Mouse (Mus musculus) central nervous system, embryonic 18 days (tissue): ENCODE data around the gene Vmn1r30. TPM values are rescaled to one million over a fixed set of nuclear protein-coding genes. Genes with fewer than 3 reads are reported as not detected.

Experiments
- polyA plus RNA-seq: library from polyadenylated mRNA; depleted of rRNA; stranded (reverse); fragments of >200 nt; gene quantifications from 2 replicates; pipeline ENCODE4 v1.2.3, GENCODE M21; 2012; rRNA removed

The Vmn1r30 gene
- not detected in 2 replicates for polyA plus RNA-seq

DNA sequence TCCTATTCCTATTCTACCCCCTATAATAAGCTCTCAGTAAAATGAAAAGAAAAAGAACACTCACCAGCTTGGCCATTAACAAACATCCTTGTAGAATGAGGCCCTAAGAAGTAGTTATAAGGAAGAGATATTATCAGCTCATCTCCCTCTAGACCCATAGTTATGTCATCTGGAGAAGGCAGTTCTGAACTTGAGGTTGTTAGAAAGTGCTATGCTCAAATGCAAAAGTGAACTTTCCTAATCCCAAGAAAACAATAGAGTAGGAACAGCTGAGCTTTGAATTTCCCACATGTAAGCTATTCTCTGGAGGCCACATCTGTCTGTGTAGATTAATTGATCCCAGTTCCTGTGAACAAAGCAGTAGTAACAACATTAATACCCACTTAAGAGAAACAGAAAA, at the start of gene Vmn1r30:
Vmn1r30 (minus strand) TSS at position 101 of the 400 bp plus-strand sequence.

DNA sequence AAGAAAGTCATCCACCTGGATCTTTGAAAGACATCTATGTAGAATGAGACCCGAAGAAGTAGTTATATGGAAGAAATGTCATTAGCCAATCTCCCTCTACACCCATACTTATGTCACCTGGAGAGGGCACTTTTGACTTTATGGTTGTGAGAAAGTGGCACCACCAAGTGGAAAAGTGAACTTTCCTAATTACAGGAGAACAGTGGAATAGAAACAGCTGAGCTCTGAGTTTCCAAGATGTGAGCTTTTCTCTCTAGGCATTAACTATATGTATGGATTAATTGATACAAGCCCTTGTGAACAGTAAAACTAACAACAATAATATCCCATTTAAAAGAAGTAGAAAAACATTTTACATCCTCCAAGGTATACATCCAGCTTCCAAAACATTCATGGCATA, 32.0 kb upstream of the Vmn1r30 start, which contains the start of gene Vmn1r31:
Vmn1r31 (minus strand) TSS at position 101 of the 400 bp plus-strand sequence.

Other genes starting within 250 kb of the Vmn1r30 start
- not detected in 2 replicates for gene Vmn1r27, start 224.6 kb downstream of the Vmn1r30 start, polyA plus RNA-seq
- not detected in 2 replicates for gene Vmn1r28, start 181.3 kb downstream of the Vmn1r30 start, polyA plus RNA-seq
- gene Vmn1r29, start 141.8 kb downstream of the Vmn1r30 start, polyA plus RNA-seq: not detected in 2 replicates
- not detected in 2 replicates for gene Vmn1r31, start 31.9 kb upstream of the Vmn1r30 start, polyA plus RNA-seq
- 17.8 and 23.1 TPM in 2 replicates for gene Abcg2, start 141.1 kb upstream of the Vmn1r30 start, polyA plus RNA-seq